Mouse (Mus musculus): Measurements from ENCODE around the gene Tnr. TPM values are rescaled to one million over a fixed set of nuclear protein-coding genes. Genes with fewer than 3 reads are reported as not detected.

Gene Tnr
- total RNA-seq, 2 experiments from 2014 or later: 138 to 146 TPM

GRCm38 (mm10) chr1:159596640-159597039 is 73.1 kb downstream of the Tnr start:
- no peak for TF ChIP-seq CTCF (IDR thresholded peaks at IDR 0.05)
- DNase-seq (ENCODE audit: extremely low spot score in 1 of 2, low spot score in 2 of 2): no peak
- no peak overlapping the region for H3K27ac ChIP-seq
- H3K4me3 ChIP-seq: no peak overlapping the region
- intact Hi-C loops (cut with DNase I): no loop called here

- TF ChIP-seq CTCF (IDR thresholded peaks at IDR 0.05): no peak
- no peak overlapping the region; the same call in 1 of the 2 replicates for H3K27ac ChIP-seq
- intact Hi-C loops (cut with DNase I): no loop called here
- no peak for DNase-seq (ENCODE audit: extremely low spot score in 1 of 2, low spot score in 2 of 2)
- H3K4me3 ChIP-seq: no peak overlapping the region
Measured at GRCm38 (mm10) chr1:159613561-159613960, 90.0 kb downstream of the Tnr start.

- intact Hi-C loops (cut with DNase I): loop anchor here (2.0 kb wide), 1 partner anchor 221 kb away; no protein-coding TSS in a partner anchor
- peak overlapping the region; percentile 82; the same call in 1 of the 2 replicates for H3K27ac ChIP-seq
Measured at GRCm38 (mm10) chr1:159614062-159614601, 90.6 kb downstream of the Tnr start.

GRCm38 (mm10) chr1:159614644-159615431 is 91.3 kb downstream of the Tnr start:
- peak in 1 of 2 experiments; percentile 22 for DNase-seq (ENCODE audit: extremely low spot score in 1 of 2, low spot score in 2 of 2)
- no peak for TF ChIP-seq CTCF (IDR thresholded peaks at IDR 0.05)
- intact Hi-C loops (cut with DNase I): loop anchor here (2.0 kb wide), 1 partner anchor 222 kb away; no protein-coding TSS in a partner anchor
- peak overlapping the region; percentile 82 for H3K27ac ChIP-seq
- peak overlapping the region; percentile 30 for H3K4me3 ChIP-seq

More at GRCm38 (mm10) chr1:159614062-159614601, 90.6 kb downstream of the Tnr start:
- DNase-seq (ENCODE audit: extremely low spot score in 1 of 2, low spot score in 2 of 2): no peak
- H3K4me3 ChIP-seq: no peak overlapping the region
- no peak for TF ChIP-seq CTCF (IDR thresholded peaks at IDR 0.05)

- no peak for TF ChIP-seq CTCF (IDR thresholded peaks at IDR 0.05)
- DNase-seq (ENCODE audit: extremely low spot score in 1 of 2, low spot score in 2 of 2): no peak
- Histone ChIP-seq H3K27ac (peak overlapping the region; percentile 82), H3K4me3 (no peak overlapping the region)
- intact Hi-C loops (cut with DNase I): loop anchor here (2.0 kb wide), 1 partner anchor 223 kb away; no protein-coding TSS in a partner anchor
Measured at GRCm38 (mm10) chr1:159615686-159616085, 92.1 kb downstream of the Tnr start.

- Histone ChIP-seq H3K27ac (no peak overlapping the region), H3K4me3 (no peak overlapping the region)
- intact Hi-C loops (cut with DNase I): no loop called here
- DNase-seq (ENCODE audit: extremely low spot score in 1 of 2, low spot score in 2 of 2): no peak
- TF ChIP-seq CTCF (IDR thresholded peaks at IDR 0.05): no peak
Measured at GRCm38 (mm10) chr1:159619205-159619604, 95.6 kb downstream of the Tnr start.

- no peak overlapping the region for H3K27ac ChIP-seq
- H3K4me3 ChIP-seq: no peak overlapping the region
- TF ChIP-seq CTCF (IDR thresholded peaks at IDR 0.05): no peak
- intact Hi-C loops (cut with DNase I): no loop called here
- no peak for DNase-seq (ENCODE audit: extremely low spot score in 1 of 2, low spot score in 2 of 2)
Measured at GRCm38 (mm10) chr1:159621321-159621720, 97.8 kb downstream of the Tnr start.

GRCm38 (mm10) chr1:159629119-159629518 is 105.5 kb downstream of the Tnr start:
- Histone ChIP-seq H3K27ac (no peak overlapping the region), H3K4me3 (no peak overlapping the region)
- TF ChIP-seq CTCF (IDR thresholded peaks at IDR 0.05): no peak
- intact Hi-C loops (cut with DNase I): no loop called here
- DNase-seq (ENCODE audit: extremely low spot score in 1 of 2, low spot score in 2 of 2): no peak

- no peak for DNase-seq (ENCODE audit: extremely low spot score in 1 of 2, low spot score in 2 of 2)
- intact Hi-C loops (cut with DNase I): no loop called here
- no peak for TF ChIP-seq CTCF (IDR thresholded peaks at IDR 0.05)
- Histone ChIP-seq H3K27ac (no peak overlapping the region), H3K4me3 (no peak overlapping the region)
Measured at GRCm38 (mm10) chr1:159629822-159630589, 106.4 kb downstream of the Tnr start.

GRCm38 (mm10) chr1:159632558-159632957 is 109.0 kb downstream of the Tnr start:
- DNase-seq (ENCODE audit: extremely low spot score in 1 of 2, low spot score in 2 of 2): no peak
- H3K27ac ChIP-seq: no peak overlapping the region

GRCm38 (mm10) chr1:159639408-159639807 is 115.8 kb downstream of the Tnr start:
- no peak for TF ChIP-seq CTCF (IDR thresholded peaks at IDR 0.05)
- DNase-seq (ENCODE audit: extremely low spot score in 1 of 2, low spot score in 2 of 2): no peak
- intact Hi-C loops (cut with DNase I): no loop called here
- H3K27ac ChIP-seq: no peak overlapping the region
- H3K4me3 ChIP-seq: no peak overlapping the region

More at GRCm38 (mm10) chr1:159632558-159632957, 109.0 kb downstream of the Tnr start:
- TF ChIP-seq CTCF (IDR thresholded peaks at IDR 0.05): no peak; the same call in 1 of the 2 replicates
- intact Hi-C loops (cut with DNase I): no loop called here
- H3K4me3 ChIP-seq: no peak overlapping the region

- DNase-seq (ENCODE audit: extremely low spot score in 1 of 2, low spot score in 2 of 2): no peak
- TF ChIP-seq CTCF (IDR thresholded peaks at IDR 0.05): no peak
- Histone ChIP-seq H3K27ac (no peak overlapping the region), H3K4me3 (no peak overlapping the region)
- intact Hi-C loops (cut with DNase I): no loop called here
Measured at GRCm38 (mm10) chr1:159645719-159646118, 122.2 kb downstream of the Tnr start.
